Mouse (Mus musculus): ENCODE results near the gene S100a14. TPM values are rescaled to one million over a fixed set of nuclear protein-coding genes. Genes with fewer than 3 reads are reported as not detected.

The S100a14 gene
- polyA plus RNA-seq, 1 experiment from 2014 or later: not detected

DNA sequence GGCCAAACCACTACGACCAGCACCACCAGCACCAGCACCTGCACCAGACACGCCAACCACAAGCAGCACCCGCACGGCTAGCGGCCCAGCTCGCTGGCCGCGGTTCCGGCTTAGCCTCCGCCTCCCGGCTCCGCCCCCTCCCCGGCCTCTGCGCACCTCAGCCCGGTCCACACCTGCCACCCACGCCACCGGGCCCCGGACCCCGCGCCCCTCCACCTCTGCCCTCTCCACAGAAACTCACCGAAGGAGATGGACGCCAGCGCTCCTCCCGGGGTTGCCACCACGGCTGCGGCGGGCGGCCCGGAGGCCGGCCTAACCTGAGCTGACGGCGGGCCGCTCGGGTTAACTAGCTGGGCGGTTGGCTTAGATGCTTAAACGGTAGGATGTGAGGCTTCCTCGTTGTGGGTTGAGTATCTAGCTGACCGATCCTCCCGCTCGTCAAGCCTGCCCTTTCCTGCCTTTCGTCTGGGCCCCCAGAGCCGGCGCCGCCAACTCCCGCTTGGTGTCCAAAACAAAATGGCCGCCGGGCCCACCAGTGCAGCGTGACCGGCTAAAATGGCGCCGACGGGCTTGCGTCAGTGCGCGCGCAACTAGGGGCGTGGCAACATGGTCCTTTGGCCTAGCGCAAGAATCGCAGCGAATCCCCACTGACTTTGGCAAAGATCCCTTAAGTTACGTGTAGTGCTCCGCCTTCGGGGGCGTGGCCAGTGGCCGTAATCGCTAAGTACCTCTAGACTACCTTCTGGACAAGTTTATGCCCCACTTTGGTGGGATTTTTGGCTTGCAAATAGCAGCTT, 17.5 kb upstream of the S100a14 start, which contains the start of gene Chtop:
Chtop (minus strand) TSS at position 549 of the 797 bp plus-strand sequence.
- peak within 1 kb of the TSS; percentile 99 for H3K4me3 ChIP-seq
- ATAC-seq (replicated peaks): peak; percentile 93
- H3K4me1 ChIP-seq: peaks cover 39% of the 10 kb centered on the region
- H3K27me3 ChIP-seq: peaks cover 4% of the 10 kb centered on the region; the same call in 1 of the 2 replicates
- H3K4me2 ChIP-seq (replicated peaks): peak within 1 kb of the TSS; percentile 70
- peak within 1 kb of the TSS; percentile 95 for H3K27ac ChIP-seq (replicated peaks)
- no peaks in the 10 kb centered on the region for H3K9me3 ChIP-seq
- under 1% methylated on average over 65 of the region's 66 CpGs for WGBS
- H3K36me3 ChIP-seq: peaks cover 32% of the 10 kb centered on the region
- peak within 1 kb of the TSS; percentile 99 for H3K9ac ChIP-seq (replicated peaks)

DNA sequence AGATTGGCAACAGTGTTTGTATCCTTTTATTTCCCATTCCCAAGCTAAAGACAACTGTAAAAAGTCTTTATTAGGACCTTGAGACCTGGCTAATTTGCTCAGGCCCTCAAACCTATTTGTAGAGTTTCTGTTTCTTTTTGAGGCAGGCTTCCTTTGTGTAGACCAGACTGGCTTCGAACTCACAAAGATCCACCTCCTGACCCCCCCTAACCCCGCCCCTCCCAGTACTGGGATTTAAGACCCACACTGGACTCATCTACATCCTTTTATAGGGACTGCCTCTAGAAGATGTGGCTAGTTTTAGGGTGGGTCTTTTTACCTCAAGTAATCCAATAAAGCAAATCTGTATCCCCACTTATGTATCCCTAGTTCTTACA, 16.9 kb upstream of the S100a14 start:
- 11% methylated on average over 2 of the region's 2 CpGs for WGBS
- H3K9me3 ChIP-seq: no peaks in the 10 kb centered on the region
- peak overlapping the region; percentile 44 for H3K4me2 ChIP-seq (replicated peaks)
- peak; percentile 12 for ATAC-seq (replicated peaks)
- peak overlapping the region; percentile 99 for H3K4me3 ChIP-seq
- peaks cover 40% of the 10 kb centered on the region for H3K4me1 ChIP-seq
- peaks cover 26% of the 10 kb centered on the region for H3K36me3 ChIP-seq
- H3K27ac ChIP-seq (replicated peaks): peak overlapping the region; percentile 95
- peaks cover 4% of the 10 kb centered on the region; the same call in 1 of the 2 replicates for H3K27me3 ChIP-seq
- H3K9ac ChIP-seq (replicated peaks): no peak overlapping the region

DNA sequence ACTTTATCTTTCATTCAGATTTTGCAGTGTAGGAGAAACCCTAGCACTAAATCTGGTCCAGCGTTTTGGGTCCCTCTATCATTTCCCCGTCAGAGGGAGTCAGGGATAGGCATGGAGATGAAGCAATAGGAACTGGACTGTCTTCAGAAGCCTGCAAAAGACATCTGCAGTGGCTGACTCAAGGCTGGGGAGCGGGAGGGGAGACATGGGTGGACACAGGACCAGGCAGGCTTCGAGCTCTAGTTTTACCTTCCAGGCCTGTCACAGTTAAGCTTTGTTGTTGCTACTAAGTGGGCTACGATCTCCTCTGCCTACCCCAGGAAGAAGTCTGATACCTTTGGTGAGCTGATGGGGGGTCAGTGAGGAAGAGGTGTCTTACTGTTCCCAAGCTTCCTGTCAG, 14.4 kb upstream of the S100a14 start:
- Histone ChIP-seq H3K36me3 (peaks cover 2% of the 10 kb centered on the region; the same call in 1 of the 2 replicates), H3K27ac (replicated peaks) (no peak overlapping the region), H3K9ac (replicated peaks) (no peak overlapping the region), H3K4me2 (replicated peaks) (no peak overlapping the region), H3K27me3 (peaks cover 4% of the 10 kb centered on the region; the same call in 1 of the 2 replicates), H3K9me3 (no peaks in the 10 kb centered on the region), H3K4me1 (peaks cover 29% of the 10 kb centered on the region), H3K4me3 (no peak overlapping the region)
- 84% methylated on average over 5 of the region's 5 CpGs for WGBS
- no peak for ATAC-seq (replicated peaks)

DNA sequence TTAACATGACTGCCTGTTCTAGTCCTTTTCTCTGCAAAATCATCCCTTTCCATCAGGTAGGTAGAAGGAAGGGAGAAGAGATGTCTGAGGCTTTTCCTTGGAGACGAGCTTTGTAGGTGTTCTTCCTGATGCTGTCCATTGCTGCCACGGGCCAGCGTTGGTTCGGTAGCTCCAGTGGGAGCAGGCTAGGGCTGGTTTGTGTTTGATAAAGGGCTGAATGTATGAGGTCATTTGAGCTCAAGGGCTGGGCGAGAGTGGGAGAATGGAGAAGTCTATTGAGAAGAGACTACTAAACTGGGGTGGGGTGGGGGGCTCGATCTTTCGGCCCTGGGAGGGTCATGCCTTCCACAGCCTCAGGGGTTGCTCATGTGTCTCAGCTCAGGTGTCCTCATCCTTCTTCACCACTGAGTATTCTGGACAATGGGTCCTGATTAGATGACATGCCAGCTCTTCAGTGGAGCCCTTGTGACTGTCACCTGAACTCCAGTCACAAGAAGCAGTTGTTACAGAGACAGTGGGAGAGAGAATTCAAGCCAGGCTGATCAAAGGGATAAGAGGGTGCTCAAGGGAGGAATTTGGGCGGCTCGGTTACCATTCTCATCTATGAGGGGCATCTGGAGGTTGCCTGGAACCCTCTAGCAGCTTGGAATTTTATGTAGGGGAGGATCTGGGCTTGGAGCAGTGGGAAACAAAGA, 13.6 kb upstream of the S100a14 start:
- WGBS: 78% methylated on average over 9 of the region's 9 CpGs
- ATAC-seq (replicated peaks): no peak

DNA sequence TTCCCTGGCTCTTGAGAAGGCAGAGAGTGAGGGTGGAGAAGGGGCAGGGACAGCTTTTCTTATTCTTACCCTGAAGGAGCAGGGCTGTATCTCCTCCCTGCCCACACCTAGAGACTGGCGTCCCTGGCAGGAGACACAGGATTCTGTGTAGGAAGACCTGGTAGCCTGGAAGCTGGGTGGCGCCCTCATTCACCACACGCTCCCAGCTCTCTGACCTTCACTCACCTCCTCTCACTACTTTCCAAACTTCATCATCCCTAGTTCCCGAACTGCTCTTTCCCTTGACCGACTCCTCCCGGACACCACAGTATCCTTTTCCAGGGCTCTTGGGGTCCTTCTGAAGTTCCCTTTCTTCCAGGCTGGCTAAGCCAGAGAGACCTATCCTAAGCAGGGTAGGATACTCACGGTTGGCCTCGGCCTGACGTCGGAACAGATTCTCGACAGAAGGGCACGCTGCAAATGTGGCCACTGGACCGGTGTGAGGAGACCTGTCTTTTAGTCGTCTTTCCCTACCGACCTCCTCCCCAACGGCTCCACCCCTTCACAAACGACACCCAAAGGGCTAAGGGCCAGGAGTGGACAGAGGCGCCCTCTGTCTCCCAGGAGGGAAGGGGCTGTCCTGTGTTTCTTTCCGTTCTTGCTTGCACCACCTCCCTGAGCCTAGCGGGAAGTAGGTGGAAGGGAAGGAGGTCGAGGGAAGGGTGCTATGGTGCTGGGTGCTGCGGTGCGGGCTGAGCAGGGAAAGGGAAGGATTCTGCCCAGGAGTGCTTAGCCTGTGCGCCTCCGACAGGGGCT, 12.7 kb upstream of the S100a14 start, which contains the start of the genes S100a1 and S100a13:
S100a1 (minus strand) TSS at position 597 of the 795 bp plus-strand sequence.
S100a13 (plus strand) TSS at position 640 of the 795 bp plus-strand sequence.
- H3K36me3 ChIP-seq: no peaks in the 10 kb centered on the region

More for the DNA sequence above, 13.6 kb upstream of the S100a14 start:
- no peaks in the 10 kb centered on the region for H3K9me3 ChIP-seq
- no peak overlapping the region for H3K4me3 ChIP-seq
- H3K4me1 ChIP-seq: peaks cover 20% of the 10 kb centered on the region
- no peak overlapping the region for H3K4me2 ChIP-seq (replicated peaks)
- H3K36me3 ChIP-seq: no peaks in the 10 kb centered on the region
- peaks cover 4% of the 10 kb centered on the region; the same call in 1 of the 2 replicates for H3K27me3 ChIP-seq
- no peak overlapping the region for H3K27ac ChIP-seq (replicated peaks)
- no peak overlapping the region for H3K9ac ChIP-seq (replicated peaks)

DNA sequence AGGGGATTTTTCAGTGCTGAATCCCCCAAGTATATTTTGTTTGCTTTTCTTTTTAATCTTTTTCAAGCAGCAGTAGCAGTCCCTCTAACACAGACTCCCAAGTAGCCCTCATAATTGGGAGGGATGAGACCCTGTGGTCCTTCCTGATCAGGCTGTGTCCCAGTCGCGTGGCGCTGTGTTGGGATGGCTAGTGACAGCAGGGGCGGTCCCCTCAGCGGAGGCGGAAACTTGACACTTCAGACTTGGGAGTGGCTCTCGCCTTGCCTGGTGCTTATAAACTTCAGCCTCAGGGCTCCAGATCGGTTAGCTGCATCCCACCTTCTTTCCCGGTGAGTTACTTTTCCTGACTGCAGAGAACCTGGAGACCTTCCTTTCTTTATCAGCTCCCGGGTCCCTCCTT, 12.0 kb upstream of the S100a14 start:
- Histone ChIP-seq H3K4me3 (peak overlapping the region; percentile 36), H3K4me2 (replicated peaks) (peak overlapping the region; percentile 60), H3K9ac (replicated peaks) (peak overlapping the region; percentile 39), H3K9me3 (no peaks in the 10 kb centered on the region), H3K36me3 (no peaks in the 10 kb centered on the region), H3K27ac (replicated peaks) (no peak overlapping the region), H3K4me1 (peaks cover 15% of the 10 kb centered on the region), H3K27me3 (peaks cover 4% of the 10 kb centered on the region; the same call in 1 of the 2 replicates)
- 2% methylated on average over 10 of the region's 10 CpGs for WGBS
- ATAC-seq (replicated peaks): peak; percentile 63

More for the DNA sequence above, 12.7 kb upstream of the S100a14 start, which contains the start of the genes S100a1 and S100a13:
- Histone ChIP-seq H3K27me3 (peaks cover 4% of the 10 kb centered on the region; the same call in 1 of the 2 replicates), H3K9me3 (no peaks in the 10 kb centered on the region), H3K27ac (replicated peaks) (no peak within 1 kb of the TSS), H3K4me1 (peaks cover 17% of the 10 kb centered on the region), H3K4me2 (replicated peaks) (peak within 1 kb of the TSS; percentile 60), H3K9ac (replicated peaks) (peak within 1 kb of the TSS; percentile 39), H3K4me3 (peak within 1 kb of the TSS; percentile 36)
- WGBS: 4% methylated on average over 25 of the region's 25 CpGs
- peak; percentile 24 for ATAC-seq (replicated peaks)

DNA sequence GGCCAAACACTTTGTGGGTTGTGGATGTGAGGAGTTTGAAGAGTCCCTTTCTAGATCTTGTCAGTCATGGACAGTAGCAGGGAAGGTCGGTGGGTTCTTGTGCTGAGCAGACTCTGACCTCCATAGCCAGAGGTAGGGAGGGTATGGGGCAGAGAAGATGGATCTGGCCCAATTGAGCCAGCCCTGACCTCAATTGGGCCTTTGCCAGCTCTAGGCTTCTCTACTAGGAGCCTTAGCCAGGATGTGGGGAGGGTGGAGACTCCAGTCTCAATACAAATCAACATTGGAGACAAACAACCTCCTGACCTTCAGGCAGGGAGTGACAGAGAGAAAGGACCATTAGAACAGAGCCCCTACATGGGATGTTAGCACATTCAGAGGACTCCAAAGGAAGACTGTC, 11.4 kb upstream of the S100a14 start:
- Histone ChIP-seq H3K4me2 (replicated peaks) (peak overlapping the region; percentile 60), H3K9me3 (no peaks in the 10 kb centered on the region), H3K27ac (replicated peaks) (no peak overlapping the region), H3K36me3 (no peaks in the 10 kb centered on the region), H3K27me3 (peaks cover 4% of the 10 kb centered on the region; the same call in 1 of the 2 replicates), H3K4me3 (peak overlapping the region; percentile 36), H3K4me1 (peaks cover 13% of the 10 kb centered on the region), H3K9ac (replicated peaks) (peak overlapping the region; percentile 39; the same call in 1 of the 2 replicates)
- WGBS: 69% methylated on average over 1 of the region's 1 CpGs
- ATAC-seq (replicated peaks): no peak

DNA sequence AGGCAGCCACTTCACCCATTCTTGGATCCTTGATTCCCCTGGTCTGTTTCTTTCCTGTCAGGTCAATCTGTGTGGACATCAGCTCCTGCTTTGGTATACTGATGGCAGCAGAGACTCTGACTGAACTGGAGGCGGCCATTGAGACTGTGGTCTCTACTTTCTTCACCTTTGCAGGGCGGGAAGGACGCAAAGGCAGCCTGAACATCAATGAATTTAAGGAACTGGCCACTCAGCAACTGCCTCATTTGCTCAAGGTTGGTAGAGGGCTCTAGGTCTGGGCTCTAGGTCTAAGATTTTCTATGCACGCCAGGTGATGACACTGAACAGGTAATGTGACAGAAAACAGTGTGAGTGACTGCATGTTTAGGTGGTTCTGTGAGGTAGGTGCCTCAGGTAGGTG, 10.9 kb upstream of the S100a14 start:
- Histone ChIP-seq H3K27ac (replicated peaks) (no peak overlapping the region), H3K27me3 (peaks cover 4% of the 10 kb centered on the region; the same call in 1 of the 2 replicates), H3K36me3 (no peaks in the 10 kb centered on the region), H3K4me1 (peaks cover 13% of the 10 kb centered on the region), H3K4me3 (no peak overlapping the region), H3K9ac (replicated peaks) (no peak overlapping the region), H3K4me2 (replicated peaks) (no peak overlapping the region), H3K9me3 (no peaks in the 10 kb centered on the region)
- WGBS: 90% methylated on average over 4 of the region's 4 CpGs
- no peak for ATAC-seq (replicated peaks)

DNA sequence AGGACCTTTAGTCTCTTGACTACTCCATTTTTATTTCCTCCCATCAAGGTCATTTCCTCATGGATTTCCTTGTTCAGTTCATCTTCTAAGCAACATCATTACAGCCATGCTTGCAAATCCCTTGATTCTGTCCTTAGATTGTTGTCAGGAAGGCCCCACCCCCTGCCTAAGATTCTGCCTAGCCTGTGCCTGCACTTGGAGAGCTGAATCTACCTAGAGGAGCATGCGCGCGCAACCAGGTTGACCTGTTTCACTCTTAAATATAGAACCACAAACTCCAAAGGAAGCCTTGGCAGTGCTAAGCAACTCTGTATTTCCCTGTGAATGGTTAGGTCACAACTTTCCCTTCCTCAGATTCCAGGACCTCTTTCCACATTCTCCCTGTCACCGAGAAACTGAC, 8.9 kb upstream of the S100a14 start:
- Histone ChIP-seq H3K27ac (replicated peaks) (no peak overlapping the region), H3K4me3 (no peak overlapping the region)
- WGBS: 84% methylated on average over 4 of the region's 4 CpGs

DNA sequence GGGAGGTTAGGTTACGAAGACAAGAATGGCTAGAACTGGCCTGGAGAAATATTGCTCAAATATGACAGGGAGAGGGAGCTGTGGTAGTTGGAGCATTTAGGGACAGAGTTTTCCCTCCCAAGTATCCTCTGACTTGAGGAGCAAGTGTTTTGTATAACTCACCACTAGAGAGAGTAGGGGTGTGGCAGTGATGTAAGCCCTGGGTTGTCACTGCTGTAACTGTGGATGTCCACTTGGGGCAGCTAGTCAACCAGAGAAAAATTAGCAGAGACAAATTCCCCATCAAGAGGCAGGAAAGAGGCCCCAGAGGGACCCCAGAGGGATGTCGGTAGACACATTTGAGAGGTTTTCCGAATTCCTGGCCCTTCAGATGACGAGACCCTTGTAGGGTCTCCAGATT, 1.2 kb upstream of the S100a14 start:
- Histone ChIP-seq H3K9me3 (no peaks in the 10 kb centered on the region), H3K4me1 (no peaks in the 10 kb centered on the region), H3K4me2 (replicated peaks) (no peak overlapping the region), H3K27me3 (no peaks in the 10 kb centered on the region), H3K36me3 (no peaks in the 10 kb centered on the region), H3K4me3 (no peak overlapping the region), H3K9ac (replicated peaks) (no peak overlapping the region), H3K27ac (replicated peaks) (no peak overlapping the region)
- 70% methylated on average over 4 of the region's 4 CpGs for WGBS
- ATAC-seq (replicated peaks): no peak

More for the DNA sequence above, 8.9 kb upstream of the S100a14 start:
- Histone ChIP-seq H3K4me2 (replicated peaks) (no peak overlapping the region), H3K4me1 (peaks cover 13% of the 10 kb centered on the region), H3K36me3 (no peaks in the 10 kb centered on the region), H3K9ac (replicated peaks) (no peak overlapping the region), H3K9me3 (no peaks in the 10 kb centered on the region), H3K27me3 (peaks cover 4% of the 10 kb centered on the region; the same call in 1 of the 2 replicates)
- no peak for ATAC-seq (replicated peaks)

DNA sequence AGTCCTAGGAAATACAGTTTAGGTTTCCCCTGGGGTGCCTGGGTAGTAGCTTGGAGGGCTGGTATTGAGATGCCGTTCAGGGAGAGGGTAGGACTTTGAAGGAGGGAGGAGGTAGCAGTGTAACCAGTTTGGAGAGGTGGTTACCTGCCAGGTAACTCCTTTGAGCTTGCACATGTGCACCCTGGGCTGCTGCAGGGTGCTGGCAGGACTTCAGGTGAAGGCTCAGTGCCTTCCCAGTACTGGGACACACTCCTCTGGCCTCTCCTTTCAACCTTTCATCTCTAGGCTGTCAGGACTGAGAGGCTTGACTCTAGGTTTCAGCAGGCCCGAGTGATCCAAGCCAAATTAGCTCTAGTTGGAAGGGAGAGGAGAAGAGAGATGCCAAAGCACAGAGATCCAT, 580 bp upstream of the S100a14 start:
- ATAC-seq (replicated peaks): no peak
- Histone ChIP-seq H3K27me3 (no peaks in the 10 kb centered on the region), H3K27ac (replicated peaks) (no peak overlapping the region), H3K9ac (replicated peaks) (no peak overlapping the region), H3K4me3 (no peak overlapping the region), H3K4me2 (replicated peaks) (no peak overlapping the region), H3K9me3 (no peaks in the 10 kb centered on the region), H3K36me3 (no peaks in the 10 kb centered on the region), H3K4me1 (no peaks in the 10 kb centered on the region)
- WGBS: 87% methylated on average over 2 of the region's 2 CpGs
